Mouse (Mus musculus): Measurements from ENCODE around the gene Lsmem1. TPM values are rescaled to one million over a fixed set of nuclear protein-coding genes. Genes with fewer than 3 reads are reported as not detected.

Lsmem1 gene
- polyA plus RNA-seq, 1 experiment: not detected

- Histone ChIP-seq H3K4me1 (ENCODE audit: control insufficient read depth, insufficient read depth, insufficient read length, low read length) (peaks cover under 1% of the 10 kb centered on the region; the same call in 1 of the 2 replicates), H3K27ac (ENCODE audit: insufficient read depth, low read depth, low read length) (no peak overlapping the region), H3K4me3 (ENCODE audit: low read depth, low read length) (no peak overlapping the region), H3K27me3 (ENCODE audit: control insufficient read depth, insufficient read depth, low read length) (no peaks in the 10 kb centered on the region), H3K36me3 (ENCODE audit: control insufficient read depth, insufficient read depth, low read length) (peaks cover 52% of the 10 kb centered on the region)
- TF ChIP-seq CTCF (IDR thresholded peaks at IDR 0.05; ENCODE audit: extremely low read depth, insufficient read length, insufficient replicate concordance, low read depth, low read length) (no peak), POLR2A (IDR thresholded peaks at IDR 0.05; ENCODE audit: low read depth, low read length) (no peak)
- WGBS: 89% methylated on average over 15 of the region's 15 CpGs
Measured at GRCm38 (mm10) chr12:40214888-40215876, 15.9 kb upstream of the Lsmem1 start.

- peaks cover 69% of the 10 kb centered on the region for H3K36me3 ChIP-seq (ENCODE audit: control insufficient read depth, insufficient read depth, low read length)
- WGBS: 87% methylated on average over 3 of the region's 3 CpGs
- TF ChIP-seq POLR2A (IDR thresholded peaks at IDR 0.05; ENCODE audit: low read depth, low read length): no peak
- TF ChIP-seq CTCF (IDR thresholded peaks at IDR 0.05; ENCODE audit: extremely low read depth, insufficient read length, insufficient replicate concordance, low read depth, low read length): no peak
Measured at GRCm38 (mm10) chr12:40209049-40209448, 9.8 kb upstream of the Lsmem1 start.

DNA sequence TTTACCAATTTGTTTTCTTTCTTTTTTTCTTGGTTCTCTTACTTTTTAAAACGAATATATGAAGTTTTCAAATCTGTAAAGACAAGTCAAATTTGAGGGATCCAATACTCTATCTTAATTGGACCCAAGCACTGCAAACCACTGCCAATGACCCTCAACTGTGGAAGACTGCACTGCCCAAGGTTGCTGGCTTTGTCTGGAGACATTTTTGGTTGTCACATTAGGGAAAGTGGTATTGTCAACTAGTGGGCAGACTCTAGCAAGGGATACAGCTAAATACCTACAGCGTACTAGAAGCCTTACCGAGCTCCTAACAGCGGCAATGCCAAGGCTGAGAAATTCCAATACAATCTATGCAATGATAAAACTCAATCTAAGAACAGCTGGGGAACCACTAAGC, 8.6 kb upstream of the Lsmem1 start:
- Histone ChIP-seq H3K27me3 (ENCODE audit: control insufficient read depth, insufficient read depth, low read length) (no peaks in the 10 kb centered on the region), H3K4me1 (ENCODE audit: control insufficient read depth, insufficient read depth, insufficient read length, low read length) (no peaks in the 10 kb centered on the region; the same call in 1 of the 2 replicates), H3K4me3 (ENCODE audit: low read depth, low read length) (no peak overlapping the region), H3K27ac (ENCODE audit: insufficient read depth, low read depth, low read length) (no peak overlapping the region), H3K36me3 (ENCODE audit: control insufficient read depth, insufficient read depth, low read length) (peaks cover 67% of the 10 kb centered on the region)
- WGBS: 90% methylated on average over 4 of the region's 4 CpGs
- no peak for TF ChIP-seq POLR2A (IDR thresholded peaks at IDR 0.05; ENCODE audit: low read depth, low read length)
- TF ChIP-seq CTCF (IDR thresholded peaks at IDR 0.05; ENCODE audit: extremely low read depth, insufficient read length, insufficient replicate concordance, low read depth, low read length): no peak

More at GRCm38 (mm10) chr12:40209049-40209448, 9.8 kb upstream of the Lsmem1 start:
- Histone ChIP-seq H3K4me3 (ENCODE audit: low read depth, low read length) (no peak overlapping the region), H3K4me1 (ENCODE audit: control insufficient read depth, insufficient read depth, insufficient read length, low read length) (no peaks in the 10 kb centered on the region; the same call in 1 of the 2 replicates), H3K27ac (ENCODE audit: insufficient read depth, low read depth, low read length) (no peak overlapping the region), H3K27me3 (ENCODE audit: control insufficient read depth, insufficient read depth, low read length) (no peaks in the 10 kb centered on the region)

- 92% methylated on average over 7 of the region's 7 CpGs for WGBS
- Histone ChIP-seq H3K4me3 (ENCODE audit: low read depth, low read length) (no peak overlapping the region), H3K27me3 (ENCODE audit: control insufficient read depth, insufficient read depth, low read length) (no peaks in the 10 kb centered on the region), H3K4me1 (ENCODE audit: control insufficient read depth, insufficient read depth, insufficient read length, low read length) (0 out of 2 replicates have a peak, but pooled peaks cover 2% of the 10 kb centered on the region), H3K27ac (ENCODE audit: insufficient read depth, low read depth, low read length) (no peak overlapping the region), H3K36me3 (ENCODE audit: control insufficient read depth, insufficient read depth, low read length) (peaks cover 53% of the 10 kb centered on the region)
- TF ChIP-seq CTCF (IDR thresholded peaks at IDR 0.05; ENCODE audit: extremely low read depth, insufficient read length, insufficient replicate concordance, low read depth, low read length) (no peak), POLR2A (IDR thresholded peaks at IDR 0.05; ENCODE audit: low read depth, low read length) (no peak)
Measured at GRCm38 (mm10) chr12:40202161-40203035, 3.1 kb upstream of the Lsmem1 start.

GRCm38 (mm10) chr12:40200484-40201235, 1.4 kb upstream of the Lsmem1 start:
- Histone ChIP-seq H3K27ac (ENCODE audit: insufficient read depth, low read depth, low read length) (no peak overlapping the region), H3K4me3 (ENCODE audit: low read depth, low read length) (no peak overlapping the region), H3K27me3 (ENCODE audit: control insufficient read depth, insufficient read depth, low read length) (no peaks in the 10 kb centered on the region), H3K4me1 (ENCODE audit: control insufficient read depth, insufficient read depth, insufficient read length, low read length) (0 out of 2 replicates have a peak, but pooled peaks cover 2% of the 10 kb centered on the region), H3K36me3 (ENCODE audit: control insufficient read depth, insufficient read depth, low read length) (peaks cover 39% of the 10 kb centered on the region)
- TF ChIP-seq CTCF (IDR thresholded peaks at IDR 0.05; ENCODE audit: extremely low read depth, insufficient read length, insufficient replicate concordance, low read depth, low read length) (no peak), POLR2A (IDR thresholded peaks at IDR 0.05; ENCODE audit: low read depth, low read length) (no peak)
- WGBS: 84% methylated on average over 6 of the region's 6 CpGs

DNA sequence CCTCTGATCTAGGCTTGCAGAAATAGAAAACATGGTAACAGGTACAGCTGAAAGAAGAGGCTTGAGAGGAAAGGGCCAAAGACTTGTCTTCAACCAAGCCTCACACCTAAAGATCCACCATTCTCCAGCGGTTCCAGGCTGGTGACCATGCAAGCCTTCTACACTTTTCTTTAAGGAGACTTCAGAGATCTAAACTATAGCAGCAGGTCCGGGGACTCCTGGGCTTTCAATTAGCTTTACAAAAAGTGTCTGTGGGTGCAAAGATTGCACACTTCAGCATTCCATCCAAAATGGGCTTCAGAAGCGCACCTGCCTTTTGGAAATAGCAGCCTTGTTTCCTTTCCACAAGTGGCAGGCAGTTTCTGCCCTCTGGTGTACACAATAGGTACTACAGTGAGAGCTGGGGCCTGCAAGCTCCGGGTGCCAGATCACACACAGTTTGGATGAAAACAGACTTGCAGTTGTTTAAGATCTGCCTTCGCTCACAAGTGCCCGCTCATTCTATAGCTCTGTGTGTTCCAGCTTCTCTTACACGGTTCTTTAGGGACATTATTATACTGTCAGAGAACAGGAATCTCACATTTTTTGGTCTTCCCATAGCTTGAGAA, 609 bp upstream of the Lsmem1 start:
- no peak; the same call in 1 of the 2 replicates for TF ChIP-seq POLR2A (IDR thresholded peaks at IDR 0.05; ENCODE audit: low read depth, low read length)
- TF ChIP-seq CTCF (IDR thresholded peaks at IDR 0.05; ENCODE audit: extremely low read depth, insufficient read length, insufficient replicate concordance, low read depth, low read length): peak; percentile 83; the same call in 1 of the 2 replicates
- Histone ChIP-seq H3K27ac (ENCODE audit: insufficient read depth, low read depth, low read length) (no peak overlapping the region), H3K36me3 (ENCODE audit: control insufficient read depth, insufficient read depth, low read length) (peaks cover 33% of the 10 kb centered on the region), H3K27me3 (ENCODE audit: control insufficient read depth, insufficient read depth, low read length) (no peaks in the 10 kb centered on the region), H3K4me1 (ENCODE audit: control insufficient read depth, insufficient read depth, insufficient read length, low read length) (0 out of 2 replicates have a peak, but pooled peaks cover 2% of the 10 kb centered on the region), H3K4me3 (ENCODE audit: low read depth, low read length) (no peak overlapping the region)
- WGBS: 32% methylated on average over 7 of the region's 7 CpGs
